Mouse (Mus musculus) erythroblast, embryonic 14.5 days (primary cell): ENCODE results near the gene Agrp.

Experiments used
- GATA1 ChIP-seq: IDR thresholded peaks from 2 replicates; pipeline ENCODE4 v1.6.1; 2012; ENCODE audit warnings: low read length, inconsistent platforms, mixed read lengths
- TAL1 ChIP-seq: IDR thresholded peaks from 3 replicates; pipeline ENCODE4 v1.6.1; 2012; ENCODE audit warnings: low read length, inconsistent platforms, mixed read lengths

DNA sequence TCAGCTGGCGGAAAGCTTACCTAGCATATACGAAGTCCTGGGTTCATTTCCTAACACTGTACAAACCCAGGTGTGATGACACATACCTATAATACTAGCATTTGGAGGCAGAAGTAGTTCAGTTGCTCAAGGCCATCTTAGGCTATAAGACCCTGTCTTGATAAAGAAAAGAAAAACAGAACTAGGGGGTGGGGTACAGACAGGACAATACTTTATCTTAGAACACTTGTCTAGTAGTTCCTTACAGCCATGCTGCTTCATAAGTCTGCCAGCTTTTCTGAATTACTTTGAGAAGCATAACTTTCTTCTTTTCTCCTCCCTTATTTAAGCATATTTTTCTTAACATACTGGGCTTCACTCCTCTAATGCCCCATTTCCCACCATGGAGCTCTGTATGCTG is 94.4 kb downstream of the Agrp start:
- TF ChIP-seq GATA1: no peak
- TF ChIP-seq TAL1: no peak
